Mouse (Mus musculus): ENCODE data around the gene Hpcal4. TPM values are rescaled to one million over a fixed set of nuclear protein-coding genes. Genes with fewer than 3 reads are reported as not detected.
"Not testable (repeated sequence)": the region's sequence is repeated elsewhere in the genome, so short reads cannot be mapped to it uniquely, and the experiment has no call there.

Gene Hpcal4
- polyA plus RNA-seq (2015; fragmentation: Nextera tagmentation; extraction: Ambion mirVana): 0.59 and 0.76 TPM in 2 replicates

DNA sequence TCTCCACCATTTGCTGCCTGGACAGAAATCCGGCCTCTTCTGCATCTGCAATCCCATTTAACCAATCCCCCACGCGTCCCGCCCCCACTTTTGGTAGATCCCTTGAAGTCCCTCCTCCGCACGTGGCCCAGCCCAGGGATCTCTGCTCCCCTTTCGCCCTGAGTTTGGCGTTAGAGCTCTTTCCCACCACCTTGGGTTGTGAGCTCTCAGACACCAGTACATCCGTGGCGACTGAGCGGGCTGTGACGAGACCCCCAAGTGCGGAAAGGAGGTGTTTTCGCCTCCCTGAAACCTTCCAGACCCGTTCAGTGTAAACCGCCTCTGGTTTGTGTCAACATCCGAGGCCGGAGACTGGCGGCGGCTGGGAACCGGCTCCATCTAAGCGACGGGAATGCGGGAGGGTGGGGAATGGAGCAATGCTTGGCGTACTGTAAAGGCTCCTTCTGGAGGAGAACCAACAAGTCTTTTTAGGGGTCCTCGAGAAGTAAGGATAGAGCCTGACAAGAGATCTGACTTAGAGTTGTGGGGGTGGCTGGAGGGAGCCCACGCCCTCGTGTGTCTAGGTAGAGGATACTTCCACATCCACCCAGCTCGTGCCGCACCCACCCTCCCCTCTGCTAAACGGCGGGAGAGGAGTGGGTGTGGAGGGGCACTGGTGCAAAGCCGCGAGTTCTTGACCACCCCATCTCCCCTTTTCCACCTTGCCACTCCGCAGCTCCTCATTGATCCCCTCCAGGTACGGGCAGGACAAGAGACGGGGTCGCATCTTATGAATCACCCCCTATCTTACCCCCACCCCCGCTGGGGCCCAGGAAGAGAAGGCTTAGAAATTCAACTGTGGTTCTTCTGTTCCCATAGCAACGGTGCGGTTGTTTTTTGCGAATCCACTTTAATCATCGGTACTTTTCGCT is at the start of gene Hpcal4:
TSS of gene Hpcal4 (plus strand) at position 900 of the 911 bp plus-strand sequence.
- Histone ChIP-seq H3K36me3 (no peaks in the 10 kb centered on the region), H3K9ac (peak within 1 kb of the TSS; percentile 46), H3K4me1 (peaks cover 18% of the 10 kb centered on the region), H3K27me3 (peaks cover 82% of the 10 kb centered on the region), H3K4me3 (peak within 1 kb of the TSS; percentile 50), H3K9me3 (no peaks in the 10 kb centered on the region), H3K27ac (no peak within 1 kb of the TSS), H3K4me2 (replicated peaks) (peak within 1 kb of the TSS; percentile 71)
- peak; percentile 29; the same call in 1 of the 2 replicates for ATAC-seq (ENCODE audit: low FRiP score, low read depth)
- WGBS: 1% methylated on average over 44 of the region's 44 CpGs

DNA sequence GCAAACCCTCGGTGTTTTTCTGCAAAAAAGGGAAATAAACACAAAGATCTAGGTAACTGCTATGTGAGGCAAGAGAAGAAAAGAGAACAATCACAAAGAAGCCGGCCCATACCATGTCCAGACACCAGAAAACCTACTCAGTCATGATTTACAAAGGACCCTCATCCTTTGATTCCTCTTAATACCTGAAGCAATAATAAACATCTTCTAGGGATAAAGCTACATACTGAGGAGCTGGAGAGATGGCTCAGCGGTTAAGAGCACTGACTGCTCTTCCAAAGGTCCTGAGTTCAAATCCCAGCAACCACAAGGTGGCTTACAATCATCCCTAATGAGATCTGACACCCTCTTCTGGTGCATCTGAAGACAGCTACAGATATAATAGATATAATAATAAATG is 45.5 kb upstream of the Hpcal4 start:
- Histone ChIP-seq H3K36me3 (peaks cover 41% of the 10 kb centered on the region), H3K4me3 (no peak overlapping the region), H3K27ac (no peak overlapping the region), H3K4me2 (replicated peaks) (no peak overlapping the region; the same call in 1 of the 2 replicates), H3K27me3 (0 out of 2 replicates have a peak, but pooled peaks cover 5% of the 10 kb centered on the region), H3K9me3 (no peaks in the 10 kb centered on the region), H3K9ac (no peak overlapping the region), H3K4me1 (peaks cover 19% of the 10 kb centered on the region)
- 88% methylated on average over 3 of the region's 3 CpGs for WGBS
- no peak for ATAC-seq (ENCODE audit: low FRiP score, low read depth)

DNA sequence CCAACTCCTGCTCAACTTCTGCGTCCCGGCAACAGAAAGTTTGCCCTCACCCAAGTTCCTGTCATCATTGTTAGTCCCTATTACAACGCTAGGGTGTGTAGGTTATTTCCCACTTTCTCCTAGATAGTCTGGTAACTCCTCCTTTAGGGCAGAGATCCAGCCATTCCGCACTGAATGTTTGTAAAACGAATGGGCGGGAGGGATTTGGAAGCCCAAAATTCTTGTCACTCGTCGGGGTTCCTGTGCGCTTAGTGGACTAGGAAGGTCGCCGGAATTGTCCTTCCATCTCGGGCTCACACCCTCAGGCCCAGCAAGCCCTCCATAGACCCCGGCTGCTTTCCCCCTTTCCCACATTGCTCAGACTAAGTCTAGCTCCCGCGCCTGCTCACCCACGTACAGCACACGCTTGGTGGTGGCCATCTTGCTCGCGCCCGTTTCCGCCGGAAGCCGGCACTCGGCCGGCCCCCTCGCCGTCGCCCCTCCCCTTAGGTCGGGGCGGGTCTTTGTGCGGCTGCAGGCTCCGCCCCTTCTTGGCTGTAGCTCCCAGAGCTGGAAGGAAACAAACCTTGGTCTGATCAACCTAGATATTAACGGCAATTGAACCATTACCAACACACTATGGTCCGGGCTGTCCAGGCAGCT is 43.4 kb upstream of the Hpcal4 start, which contains the start of gene Ppie:
TSS of gene Ppie (minus strand) at position 439 of the 642 bp plus-strand sequence.
- Histone ChIP-seq H3K27ac (peak within 1 kb of the TSS; percentile 91), H3K27me3 (peaks cover 5% of the 10 kb centered on the region; the same call in 1 of the 2 replicates), H3K36me3 (peaks cover 23% of the 10 kb centered on the region), H3K4me2 (replicated peaks) (peak within 1 kb of the TSS; percentile 86), H3K4me3 (peak within 1 kb of the TSS; percentile 73), H3K4me1 (peaks cover 19% of the 10 kb centered on the region), H3K9me3 (no peaks in the 10 kb centered on the region), H3K9ac (peak within 1 kb of the TSS; percentile 78)
- under 1% methylated on average over 34 of the region's 34 CpGs for WGBS
- ATAC-seq (ENCODE audit: low FRiP score, low read depth): peak; percentile 98

DNA sequence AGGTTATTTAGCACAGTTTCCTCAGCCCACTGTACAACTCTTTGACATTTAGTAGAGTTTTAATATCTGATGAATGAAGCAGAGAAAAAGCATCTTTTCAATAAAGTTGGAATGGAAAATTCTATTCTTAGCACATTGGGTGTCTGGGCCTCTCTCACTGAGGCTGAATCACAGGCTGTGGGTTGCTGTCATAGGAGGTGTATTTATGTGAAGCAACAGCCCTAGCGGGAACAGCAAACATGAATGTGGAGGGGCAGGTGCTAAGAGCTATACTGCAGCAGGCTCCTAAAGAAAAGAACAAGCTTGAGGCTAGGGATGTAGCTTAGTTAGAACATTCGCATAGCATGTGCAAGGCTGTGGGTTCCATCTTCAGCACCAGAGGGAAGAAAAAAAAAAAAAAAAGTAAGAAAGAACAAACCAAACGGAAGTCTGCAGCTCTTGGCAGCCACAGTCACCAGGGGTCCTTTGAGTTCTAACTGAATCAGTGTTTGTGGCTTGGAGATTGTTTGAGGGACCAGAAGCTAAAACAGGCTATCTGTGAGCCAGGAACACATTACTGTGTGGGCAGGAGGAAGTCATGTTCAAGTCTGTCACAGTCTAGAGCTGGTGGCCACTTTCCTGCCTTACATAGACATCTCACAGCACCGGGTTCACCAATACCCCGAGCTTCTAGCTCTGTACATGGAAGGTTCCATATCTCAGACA is 35.4 kb upstream of the Hpcal4 start:
- H3K4me2 ChIP-seq (replicated peaks): no peak overlapping the region
- no peak overlapping the region for H3K4me3 ChIP-seq
- WGBS: 80% methylated on average over 5 of the region's 5 CpGs
- H3K9ac ChIP-seq: no peak overlapping the region
- H3K27ac ChIP-seq: no peak overlapping the region
- H3K27me3 ChIP-seq: peaks cover 10% of the 10 kb centered on the region; the same call in 1 of the 2 replicates
- H3K36me3 ChIP-seq: no peaks in the 10 kb centered on the region
- H3K9me3 ChIP-seq: no peaks in the 10 kb centered on the region
- ATAC-seq (ENCODE audit: low FRiP score, low read depth): no peak
- H3K4me1 ChIP-seq: no peaks in the 10 kb centered on the region

DNA sequence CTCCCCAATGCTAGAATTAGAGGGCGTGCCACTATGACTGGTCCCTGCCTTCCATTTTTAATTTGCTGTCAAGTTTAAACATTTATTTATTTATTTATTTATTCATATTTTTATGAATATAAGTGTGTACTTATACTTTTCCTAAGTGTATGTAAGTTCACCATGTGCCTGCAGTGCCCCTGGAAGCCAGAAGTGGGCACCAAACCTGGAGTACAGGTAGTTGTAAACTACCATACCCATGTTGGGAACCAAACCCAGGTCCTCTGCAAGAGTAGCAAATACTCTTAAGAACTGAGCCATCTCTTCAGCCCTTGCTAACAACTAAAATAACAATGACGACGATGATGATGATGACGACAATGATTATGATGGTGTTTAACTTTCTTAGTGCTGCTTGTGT is 31.0 kb upstream of the Hpcal4 start:
- Histone ChIP-seq H3K4me3 (no peak overlapping the region), H3K27me3 (no peaks in the 10 kb centered on the region; the same call in 1 of the 2 replicates), H3K27ac (no peak overlapping the region), H3K36me3 (no peaks in the 10 kb centered on the region), H3K9me3 (no peaks in the 10 kb centered on the region), H3K9ac (no peak overlapping the region), H3K4me2 (replicated peaks) (no peak overlapping the region), H3K4me1 (no peaks in the 10 kb centered on the region)
- whole genome bisulfite sequencing: 79% methylated on average over 4 of the region's 4 CpGs
- no peak for ATAC-seq (ENCODE audit: low FRiP score, low read depth)

DNA sequence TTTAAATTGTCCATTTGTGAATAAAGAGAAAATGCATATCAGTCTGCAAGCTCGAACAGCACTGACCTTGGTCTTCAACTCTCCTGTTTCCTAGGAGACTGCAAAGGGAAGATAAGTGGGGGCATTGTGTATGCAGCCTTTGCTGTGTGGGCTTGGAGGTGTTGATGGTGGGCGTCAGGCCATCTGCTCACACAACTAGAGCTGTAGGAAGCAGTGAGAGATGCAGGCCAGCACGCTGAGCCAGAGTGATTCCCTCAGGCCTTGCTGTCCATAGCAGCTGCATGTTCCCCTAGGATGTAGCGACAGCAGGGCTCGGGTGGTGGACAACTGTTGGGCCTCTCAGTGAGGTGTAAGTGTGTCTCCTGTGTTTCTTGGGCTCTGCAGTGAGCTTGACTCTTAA is 30.1 kb upstream of the Hpcal4 start:
- ATAC-seq (ENCODE audit: low FRiP score, low read depth): no peak
- Histone ChIP-seq H3K4me3 (no peak overlapping the region), H3K4me2 (replicated peaks) (no peak overlapping the region), H3K9ac (no peak overlapping the region), H3K36me3 (no peaks in the 10 kb centered on the region), H3K27ac (no peak overlapping the region), H3K4me1 (no peaks in the 10 kb centered on the region), H3K9me3 (no peaks in the 10 kb centered on the region), H3K27me3 (no peaks in the 10 kb centered on the region)
- 55% methylated on average over 5 of the region's 5 CpGs for WGBS

DNA sequence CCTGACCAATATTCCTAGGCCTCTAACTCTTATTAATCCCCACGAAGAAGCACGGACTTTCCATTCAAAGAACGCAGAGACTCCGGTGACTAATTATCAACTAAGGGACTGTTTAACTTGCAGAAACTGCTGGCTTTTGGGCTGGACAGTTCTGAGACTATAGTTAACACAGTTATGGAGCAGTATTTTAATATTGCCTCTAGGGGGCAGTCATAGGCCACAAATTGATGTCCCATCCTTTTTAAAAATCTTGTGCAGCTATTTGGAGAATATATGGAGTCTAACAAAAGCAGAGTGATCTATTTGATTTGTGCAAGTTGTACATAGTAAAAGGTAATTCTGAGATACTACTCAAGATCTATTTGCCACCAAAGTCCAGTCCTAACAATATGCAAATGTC is 28.0 kb upstream of the Hpcal4 start:
- Histone ChIP-seq H3K4me2 (replicated peaks) (no peak overlapping the region), H3K36me3 (no peaks in the 10 kb centered on the region), H3K27me3 (no peaks in the 10 kb centered on the region), H3K27ac (no peak overlapping the region), H3K4me3 (no peak overlapping the region), H3K9ac (no peak overlapping the region), H3K4me1 (no peaks in the 10 kb centered on the region), H3K9me3 (no peaks in the 10 kb centered on the region)
- no peak; the same call in 1 of the 2 replicates for ATAC-seq (ENCODE audit: low FRiP score, low read depth)
- WGBS: 19% methylated on average over 4 of the region's 4 CpGs

DNA sequence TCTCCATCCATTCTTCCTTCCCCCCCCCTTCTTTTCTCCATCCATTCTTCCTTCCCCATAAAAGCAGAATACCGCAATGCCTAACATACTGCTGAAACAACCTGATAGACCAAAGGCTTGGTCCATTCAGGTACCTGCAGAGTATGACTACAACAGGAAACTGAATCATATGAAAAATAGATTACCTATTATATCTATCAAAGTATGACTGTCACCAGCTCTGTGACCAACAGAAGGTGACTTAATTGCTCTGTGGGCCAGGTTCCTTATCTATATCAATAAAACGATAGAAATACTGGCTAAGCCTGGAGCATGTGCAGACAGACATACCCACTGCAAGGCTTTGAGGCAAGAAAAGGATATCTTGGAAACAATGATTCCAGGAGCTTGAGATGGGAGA is 27.6 kb upstream of the Hpcal4 start:
- no peak overlapping the region for H3K4me3 ChIP-seq
- WGBS: 66% methylated on average over 2 of the region's 2 CpGs
- H3K36me3 ChIP-seq: no peaks in the 10 kb centered on the region
- no peak overlapping the region for H3K27ac ChIP-seq
- H3K4me1 ChIP-seq: no peaks in the 10 kb centered on the region
- no peak for ATAC-seq (ENCODE audit: low FRiP score, low read depth)
- H3K27me3 ChIP-seq: no peaks in the 10 kb centered on the region
- H3K9ac ChIP-seq: no peak overlapping the region
- no peak overlapping the region for H3K4me2 ChIP-seq (replicated peaks)
- H3K9me3 ChIP-seq: no peaks in the 10 kb centered on the region

DNA sequence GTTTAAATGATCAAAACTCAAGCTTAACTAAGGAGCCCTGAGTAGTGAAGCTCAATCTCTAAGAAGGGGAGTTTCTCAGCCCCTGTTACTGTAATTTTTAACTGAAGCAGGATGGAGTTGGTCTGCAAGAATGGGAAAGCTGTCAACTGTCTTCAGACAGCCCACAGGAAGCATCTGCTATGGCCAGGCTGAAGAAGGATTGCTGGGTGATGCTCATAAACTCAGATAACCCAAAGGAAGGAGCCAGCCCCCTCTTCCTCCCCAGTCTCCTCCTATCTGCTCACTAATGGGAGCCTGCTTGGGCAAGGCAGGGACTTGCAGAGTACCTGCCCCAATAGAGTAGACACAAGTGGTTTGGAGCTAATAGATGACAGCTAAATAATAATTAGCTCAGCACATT is 27.2 kb upstream of the Hpcal4 start:
- no peak overlapping the region for H3K4me3 ChIP-seq

DNA sequence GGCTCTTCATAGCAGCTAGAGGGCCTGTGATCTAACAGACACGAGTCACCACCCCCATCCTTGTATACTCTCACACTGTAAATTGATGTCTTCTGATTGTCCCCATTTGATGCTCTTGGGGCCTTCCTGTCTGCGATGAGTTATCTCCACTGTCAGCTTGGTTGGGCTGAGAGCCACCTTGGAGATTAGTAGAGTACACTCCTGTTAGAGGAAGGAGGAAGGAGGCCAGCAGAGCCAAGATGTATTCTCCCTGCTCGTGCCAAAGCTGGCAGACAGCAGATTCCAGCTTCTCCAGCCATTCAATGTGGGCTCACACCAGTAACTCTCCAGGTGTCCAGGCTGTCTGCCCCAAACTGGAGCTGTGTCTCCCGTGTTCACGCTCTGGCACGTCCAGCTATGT is 22.5 kb upstream of the Hpcal4 start:
- H3K9ac ChIP-seq: no peak overlapping the region
- WGBS: 81% methylated on average over 6 of the region's 6 CpGs
- ATAC-seq (ENCODE audit: low FRiP score, low read depth): no peak
- no peaks in the 10 kb centered on the region for H3K9me3 ChIP-seq
- no peak overlapping the region for H3K4me2 ChIP-seq (replicated peaks)
- no peak overlapping the region for H3K27ac ChIP-seq
- H3K36me3 ChIP-seq: no peaks in the 10 kb centered on the region
- H3K4me3 ChIP-seq: no peak overlapping the region
- H3K4me1 ChIP-seq: no peaks in the 10 kb centered on the region
- peaks cover 11% of the 10 kb centered on the region for H3K27me3 ChIP-seq

More for the DNA sequence above, 27.2 kb upstream of the Hpcal4 start:
- Histone ChIP-seq H3K9me3 (no peaks in the 10 kb centered on the region), H3K4me1 (no peaks in the 10 kb centered on the region), H3K36me3 (no peaks in the 10 kb centered on the region), H3K27ac (no peak overlapping the region), H3K4me2 (replicated peaks) (no peak overlapping the region), H3K9ac (no peak overlapping the region), H3K27me3 (no peaks in the 10 kb centered on the region)
- no peak for ATAC-seq (ENCODE audit: low FRiP score, low read depth)

DNA sequence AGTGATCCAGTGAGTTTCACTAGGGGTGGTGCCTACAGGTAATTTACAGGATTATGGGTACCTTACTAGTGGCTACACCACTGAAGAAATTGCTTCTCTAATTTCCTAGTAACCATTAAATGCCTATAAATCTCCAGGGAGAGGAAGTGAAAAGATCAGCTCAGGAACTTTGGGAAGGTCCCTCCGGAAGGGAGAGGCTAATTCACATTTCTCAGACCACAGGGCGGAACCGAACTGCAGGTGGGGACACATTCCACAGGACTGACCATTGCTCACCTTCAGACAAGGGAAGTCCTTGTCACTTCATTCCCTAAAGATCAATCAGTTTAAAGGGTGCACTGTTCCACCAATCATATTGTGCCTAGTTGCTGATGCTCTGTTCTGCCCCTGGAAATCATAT is 21.8 kb upstream of the Hpcal4 start:
- not testable (repeated sequence) for H3K9me3 ChIP-seq; H3K27ac ChIP-seq; H3K4me3 ChIP-seq; ATAC-seq (ENCODE audit: low FRiP score, low read depth); H3K4me1 ChIP-seq; H3K36me3 ChIP-seq; H3K4me2 ChIP-seq (replicated peaks); H3K9ac ChIP-seq
- WGBS: 61% methylated on average over 3 of the region's 3 CpGs
- H3K27me3 ChIP-seq: peaks cover 11% of the 10 kb centered on the region
